Mouse (Mus musculus) layer of hippocampus, postnatal 25 days (tissue): Measurements from ENCODE around the gene Gpr180. TPM values are rescaled to one million over a fixed set of nuclear protein-coding genes. Genes with fewer than 3 reads are reported as not detected.
"Not testable (repeated sequence)": the region's sequence is repeated elsewhere in the genome, so short reads cannot be mapped to it uniquely, and the experiment has no call there.

Experiments used
- DNase-seq, 2 experiments: peaks; one replicate each; pipeline ENCODE4 v3.0.0; 2022; ENCODE audit warnings: mixed read lengths in 2 of 2, low spot score in 1 of 2; ENCODE audit errors: extremely low spot score in 1 of 2
- total RNA-seq, 2 experiments: library from RNA; stranded (reverse); gene quantifications; 2 replicates each; pipeline ENCODE4 v1.2.3; 2021

Gpr180 gene
- total RNA-seq, 2 experiments from 2014 or later = 25.5 to 26.0 TPM

DNA sequence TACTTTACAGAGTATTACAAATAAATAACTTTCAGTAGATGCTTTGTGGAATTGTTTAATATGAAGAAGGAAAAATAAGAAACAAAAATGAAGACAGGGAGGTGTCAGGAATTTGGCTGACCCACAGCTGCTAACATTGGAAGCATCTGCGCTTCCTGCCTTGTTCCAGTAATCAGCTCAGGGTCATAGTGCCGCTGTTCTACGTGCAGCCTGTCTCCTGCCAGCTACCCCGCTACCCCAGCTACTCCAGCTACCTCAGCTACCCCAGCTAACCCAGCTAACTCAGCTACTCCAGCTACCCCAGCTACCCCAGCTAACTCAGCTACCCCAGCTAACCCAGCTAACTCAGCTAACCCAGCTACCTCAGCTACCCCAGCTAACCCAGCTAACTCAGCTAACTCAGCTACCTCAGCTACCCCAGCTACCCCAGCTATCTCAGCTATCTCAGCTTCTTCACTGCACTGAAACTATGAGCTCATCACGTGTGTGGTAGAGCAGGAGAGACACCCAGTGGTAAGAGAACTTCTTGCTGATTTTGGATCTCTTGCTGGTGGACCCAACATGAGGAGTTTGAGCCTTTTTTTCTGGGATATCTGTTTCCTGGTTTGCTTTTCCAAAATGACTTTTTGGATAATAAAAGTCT lies 14.8 kb downstream of the Gpr180 start:
- no peak for DNase-seq

GRCm38 (mm10) chr14:118152294-118152651 lies 15.3 kb downstream of the Gpr180 start:
- DNase-seq = no peak

- DNase-seq = not testable (repeated sequence)
Measured at GRCm38 (mm10) chr14:118156056-118156455, 19.1 kb downstream of the Gpr180 start.

GRCm38 (mm10) chr14:118156740-118157139 lies 19.8 kb downstream of the Gpr180 start:
- DNase-seq = no peak

DNA sequence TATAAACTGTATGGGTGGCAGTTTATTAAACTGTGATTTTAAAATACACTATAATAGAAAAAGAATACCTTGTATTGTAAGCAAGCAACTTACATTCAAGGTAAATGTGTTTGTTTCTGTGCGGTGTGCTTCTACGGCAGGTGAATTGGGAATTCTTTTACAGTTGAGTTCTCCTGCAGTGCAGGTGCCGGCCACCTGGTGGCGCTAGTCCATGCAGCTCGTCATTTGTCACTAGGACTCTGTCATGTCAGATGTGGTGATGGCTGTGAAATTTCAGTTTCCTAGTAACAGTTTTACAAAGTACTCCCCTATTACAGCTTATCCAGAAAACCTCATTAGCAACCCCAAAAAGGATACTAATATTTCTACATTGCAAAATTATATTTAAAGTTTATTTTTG lies 20.2 kb downstream of the Gpr180 start:
- peak; percentile 61 to 79 for DNase-seq

- no peak for DNase-seq
Measured at GRCm38 (mm10) chr14:118161751-118162150, 24.8 kb downstream of the Gpr180 start.

GRCm38 (mm10) chr14:118162640-118163039 lies 25.7 kb downstream of the Gpr180 start:
- DNase-seq = no peak

GRCm38 (mm10) chr14:118168776-118169175 lies 31.8 kb downstream of the Gpr180 start:
- no peak for DNase-seq

DNA sequence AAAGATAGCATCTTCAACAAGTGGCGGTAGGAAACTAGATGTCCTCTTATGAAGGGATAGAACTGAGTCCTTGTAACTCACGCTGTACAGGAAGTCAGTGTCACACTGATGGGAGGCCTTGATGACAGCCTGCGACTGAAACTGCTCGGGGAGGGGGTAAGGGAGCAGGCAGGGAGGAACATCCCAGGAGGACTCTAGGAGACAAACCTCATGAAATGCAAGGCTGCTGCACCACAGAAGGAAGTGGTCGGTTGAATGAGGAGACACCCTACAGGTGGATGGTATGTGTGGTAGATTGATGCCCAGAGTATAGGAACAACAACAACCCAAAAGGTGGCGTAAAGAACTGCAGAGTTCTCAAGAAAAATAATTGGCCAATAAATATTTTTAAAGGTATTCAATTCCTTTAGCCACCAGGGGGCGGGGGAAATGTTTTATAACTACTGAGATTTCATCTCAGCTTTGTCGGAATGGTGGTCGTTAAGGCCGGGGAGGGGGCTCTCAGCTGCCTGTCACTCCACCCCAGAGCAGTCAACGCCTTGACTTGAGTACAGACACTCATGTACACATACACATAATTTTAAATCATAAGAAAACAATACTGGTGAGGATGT lies 36.7 kb downstream of the Gpr180 start:
- DNase-seq = no peak

DNA sequence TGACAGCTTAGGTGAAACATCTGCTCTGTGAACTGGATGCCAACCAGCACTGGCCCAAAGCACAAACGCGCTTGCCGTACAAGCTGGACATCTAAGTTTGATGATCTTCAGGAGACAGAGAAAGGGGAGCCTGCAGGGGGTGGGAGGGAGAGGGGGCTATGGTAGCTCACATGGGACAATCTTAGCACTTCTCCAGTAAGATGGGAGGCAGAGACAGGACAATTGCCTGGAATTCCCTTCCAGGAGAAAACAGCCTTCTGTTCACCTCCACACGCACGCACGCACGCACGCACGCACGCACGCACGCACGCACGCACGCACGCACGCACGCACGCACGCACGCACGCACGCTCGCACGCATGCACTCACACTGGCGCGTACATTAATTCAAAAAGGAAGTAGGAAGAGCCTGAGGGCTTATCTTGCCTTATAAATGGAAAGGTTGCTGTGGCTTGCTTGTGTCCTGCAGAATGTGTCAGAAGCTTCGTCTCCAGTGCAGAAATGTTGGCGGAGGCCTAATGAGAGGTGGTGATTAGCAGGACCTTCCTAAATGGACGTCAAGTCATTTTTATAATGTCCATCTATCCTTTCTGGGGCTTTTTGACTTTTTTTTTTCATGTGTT lies 38.2 kb downstream of the Gpr180 start:
- DNase-seq = no peak

DNA sequence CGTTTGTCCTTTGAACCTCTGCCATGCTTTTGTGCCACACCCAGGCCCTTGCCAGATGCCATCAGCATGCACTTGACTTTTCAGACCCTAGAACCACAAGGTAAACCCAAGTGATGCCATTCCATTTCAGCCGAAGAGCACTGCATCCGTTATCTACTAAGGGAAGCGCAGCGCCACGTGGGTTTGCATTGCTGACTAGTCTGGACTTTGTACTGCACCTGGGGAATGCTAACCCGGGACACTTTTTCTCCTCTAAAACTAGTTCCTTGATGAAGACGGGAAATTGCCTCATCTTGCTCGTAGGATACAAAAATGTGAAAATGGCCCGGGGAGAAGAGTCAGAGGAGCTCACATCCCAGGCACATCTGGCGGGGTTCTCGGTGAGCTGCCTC lies 38.7 kb downstream of the Gpr180 start:
- DNase-seq = no peak

DNA sequence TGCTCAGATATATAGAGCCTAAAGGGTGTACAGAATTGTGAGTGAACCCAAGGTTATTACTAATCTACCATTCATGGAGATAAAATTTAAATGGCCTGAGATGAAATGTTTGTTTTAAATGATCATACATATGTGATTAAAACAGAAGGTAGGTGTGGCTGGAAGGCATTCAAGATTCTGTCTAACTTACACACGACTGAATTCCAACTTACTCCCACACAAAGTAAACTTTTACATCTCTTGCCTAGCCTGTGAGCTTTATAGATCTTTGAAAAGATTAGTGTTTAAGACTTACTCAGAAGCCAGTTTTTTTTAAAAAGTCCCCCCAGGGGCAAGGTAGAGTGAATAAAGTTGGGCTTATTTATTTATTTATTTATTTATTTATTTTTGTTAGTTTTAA lies 42.3 kb downstream of the Gpr180 start:
- no peak for DNase-seq

- DNase-seq = no peak
Measured at GRCm38 (mm10) chr14:118179701-118180100, 42.7 kb downstream of the Gpr180 start.

GRCm38 (mm10) chr14:118180117-118180557 lies 43.2 kb downstream of the Gpr180 start:
- DNase-seq = peak in 1 of 2 experiments; percentile 15

DNA sequence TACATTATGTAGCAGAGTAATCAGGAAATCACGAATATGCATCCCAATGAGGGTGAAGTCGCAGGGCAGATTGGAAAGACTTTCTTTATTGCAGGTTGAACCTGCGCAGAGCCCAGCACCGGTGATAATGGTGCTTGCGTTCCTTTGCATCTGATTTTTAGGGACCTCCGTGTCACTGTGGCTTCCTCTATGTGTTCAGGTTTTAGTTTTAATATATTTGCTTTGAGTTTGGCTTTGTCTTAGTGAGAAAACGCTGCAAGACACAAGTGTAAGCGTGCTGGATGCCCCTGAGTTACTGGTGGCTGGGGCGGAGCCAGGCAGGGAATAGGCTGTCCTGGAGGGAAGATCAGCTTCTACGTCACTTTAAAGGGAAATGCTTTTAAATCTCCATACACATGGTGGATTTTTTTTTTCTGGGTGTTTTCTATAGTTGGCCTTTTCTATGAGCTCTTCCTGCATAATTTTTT lies 43.8 kb downstream of the Gpr180 start:
- peak in 1 of 2 experiments; percentile 24 for DNase-seq

DNA sequence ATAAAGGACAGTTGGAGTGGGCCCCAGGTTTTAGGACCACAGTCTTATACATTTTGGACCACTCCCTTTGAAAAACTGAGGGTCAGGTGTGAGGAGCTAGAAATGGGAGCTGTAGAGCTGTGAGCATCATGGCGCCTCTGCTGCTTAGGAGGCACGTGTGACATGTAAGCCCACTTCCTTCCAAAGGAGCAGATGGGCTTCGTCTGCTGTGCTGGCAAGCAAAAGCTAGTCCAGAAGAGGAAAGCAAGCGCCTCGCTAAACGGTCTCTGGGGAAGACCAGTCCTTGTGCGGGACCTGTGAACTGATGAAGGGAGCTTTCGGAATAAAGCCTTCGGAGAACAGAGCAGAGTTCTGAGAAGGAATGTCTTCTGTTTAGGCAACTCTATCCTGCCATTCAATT lies 54.5 kb downstream of the Gpr180 start:
- DNase-seq = no peak

GRCm38 (mm10) chr14:118193001-118193628 lies 56.2 kb downstream of the Gpr180 start:
- no peak for DNase-seq

DNA sequence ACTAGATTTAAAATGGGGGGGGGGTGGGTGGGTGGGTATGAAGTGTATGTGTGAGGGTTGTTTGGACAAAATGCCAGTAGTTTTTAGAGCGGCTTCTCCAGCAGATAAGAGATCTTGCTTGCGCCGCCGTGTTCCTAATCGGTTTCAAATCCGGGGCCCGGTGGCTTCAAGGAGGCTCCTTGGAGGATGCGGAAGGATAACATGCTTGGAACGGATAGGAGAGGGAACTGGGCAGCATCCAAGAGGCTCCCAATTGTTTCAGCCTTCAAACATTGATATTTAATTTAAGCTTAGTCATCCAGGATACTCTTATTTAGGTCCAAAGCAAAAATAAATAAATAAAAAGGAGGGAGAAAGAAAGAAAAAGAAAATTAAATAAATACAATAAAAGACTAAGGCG lies 56.7 kb downstream of the Gpr180 start:
- no peak for DNase-seq

GRCm38 (mm10) chr14:118194219-118194914 lies 57.4 kb downstream of the Gpr180 start:
- DNase-seq = no peak

- DNase-seq = no peak
Measured at GRCm38 (mm10) chr14:118197063-118197462, 60.1 kb downstream of the Gpr180 start.

DNA sequence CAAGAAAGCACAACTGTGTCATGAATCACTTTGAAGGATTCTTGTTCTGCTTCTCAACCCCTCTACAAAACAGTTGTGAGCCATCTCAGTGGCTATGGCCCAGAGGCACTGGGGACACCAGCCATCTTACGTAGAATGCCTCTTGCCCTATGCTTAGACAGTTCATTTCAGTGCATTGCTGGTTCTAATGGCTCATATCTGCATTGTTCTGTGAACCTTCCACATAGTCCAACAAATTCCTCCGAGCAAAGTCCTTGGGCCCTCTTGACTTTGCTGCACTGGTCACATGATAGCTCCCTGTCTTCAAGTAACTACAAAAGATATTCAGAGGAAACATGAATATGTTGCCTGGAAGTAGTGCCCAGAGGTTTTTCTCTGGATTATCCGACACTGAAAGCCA lies 63.8 kb downstream of the Gpr180 start:
- DNase-seq = no peak
